Mouse (Mus musculus) ES-CJ7 (cell line): Measurements from ENCODE around the gene Tpsab1.

Experiments
- DNase-seq: peaks from one replicate; pipeline ENCODE4 v3.0.0; 2011; ENCODE audit warnings: low read depth, low spot score

Gene Tpsab1

GRCm38 (mm10) chr17:25345462-25345861 lies at the start of gene Tpsab1:
Gene Tpsab1 (minus strand): TSS chr17:25345562.
- DNase-seq: no peak

DNA sequence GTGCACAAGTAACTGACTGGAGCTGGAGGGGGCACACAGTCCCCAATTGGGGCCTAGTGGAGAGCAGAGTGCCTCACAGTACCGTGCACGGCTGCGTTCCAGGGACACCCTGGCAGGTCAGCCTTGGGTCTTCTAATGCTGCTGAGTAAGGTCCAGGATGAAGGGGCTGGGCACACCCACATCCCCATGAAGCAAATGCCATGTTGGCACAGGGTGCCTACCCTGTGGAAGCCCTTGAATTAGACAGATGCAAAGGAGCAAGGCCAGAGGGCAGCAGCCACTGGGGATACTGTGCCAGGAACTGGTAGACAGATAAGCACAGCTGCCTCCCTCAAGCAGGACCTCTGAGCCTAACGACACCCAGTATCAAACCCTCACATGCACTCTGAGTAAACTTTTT lies 49.2 kb upstream of the Tpsab1 start:
- DNase-seq: no peak

DNA sequence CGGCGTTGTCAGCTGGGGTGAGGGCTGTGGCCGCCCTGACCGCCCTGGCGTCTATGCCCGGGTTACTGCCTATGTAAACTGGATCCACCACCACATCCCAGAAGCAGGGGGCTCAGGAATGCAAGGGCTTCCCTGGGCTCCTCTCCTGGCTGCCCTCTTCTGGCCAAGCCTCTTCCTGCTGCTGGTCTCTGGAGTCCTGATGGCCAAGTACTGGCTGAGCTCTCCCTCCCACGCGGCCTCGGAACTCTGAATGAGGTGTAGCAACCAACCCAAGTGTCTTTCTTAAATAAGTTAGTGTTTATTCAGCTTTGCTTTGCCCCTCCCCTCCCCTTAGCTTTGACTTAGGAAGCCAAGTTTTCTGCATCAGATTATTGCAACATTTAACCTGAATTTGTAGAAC lies 28.6 kb upstream of the Tpsab1 start:
- DNase-seq: peak; percentile 34

- no peak for DNase-seq
Measured at GRCm38 (mm10) chr17:25372491-25372890, 27.1 kb upstream of the Tpsab1 start.

DNA sequence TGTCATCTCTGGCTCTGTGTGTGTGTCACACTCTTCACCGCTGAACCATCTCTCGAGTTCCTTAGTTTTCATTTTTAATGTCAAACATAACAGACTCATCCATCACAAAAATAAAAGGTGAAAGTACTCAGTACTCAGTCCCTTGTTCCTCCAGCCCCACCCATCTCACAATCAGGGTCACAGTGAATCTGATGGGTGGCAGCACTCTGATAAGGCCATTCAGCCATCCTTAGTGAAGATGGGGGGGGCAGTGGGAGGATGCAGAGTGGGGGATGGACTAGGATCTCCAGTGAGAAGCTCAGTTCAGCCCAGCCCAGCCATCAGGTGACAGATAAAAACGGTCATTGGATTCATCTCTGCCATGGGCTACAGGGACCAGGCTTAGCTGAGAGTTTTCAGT lies 23.6 kb upstream of the Tpsab1 start, which contains the start of gene Tpsg1:
Gene Tpsg1, plus strand, starts transcription at position 301 of the 400 bp plus-strand sequence.
- no peak for DNase-seq

- no peak for DNase-seq
Measured at GRCm38 (mm10) chr17:25366005-25366404, 20.6 kb upstream of the Tpsab1 start, which contains the start of gene Tpsb2. Gene Tpsb2 (plus strand): TSS chr17:25366305.

GRCm38 (mm10) chr17:25363726-25364125 lies 18.4 kb upstream of the Tpsab1 start:
- peak; percentile 57 for DNase-seq

GRCm38 (mm10) chr17:25361291-25361690 lies 15.9 kb upstream of the Tpsab1 start:
- no peak for DNase-seq

- DNase-seq: no peak
Measured at GRCm38 (mm10) chr17:25341490-25341889, 3.9 kb downstream of the Tpsab1 start.

DNA sequence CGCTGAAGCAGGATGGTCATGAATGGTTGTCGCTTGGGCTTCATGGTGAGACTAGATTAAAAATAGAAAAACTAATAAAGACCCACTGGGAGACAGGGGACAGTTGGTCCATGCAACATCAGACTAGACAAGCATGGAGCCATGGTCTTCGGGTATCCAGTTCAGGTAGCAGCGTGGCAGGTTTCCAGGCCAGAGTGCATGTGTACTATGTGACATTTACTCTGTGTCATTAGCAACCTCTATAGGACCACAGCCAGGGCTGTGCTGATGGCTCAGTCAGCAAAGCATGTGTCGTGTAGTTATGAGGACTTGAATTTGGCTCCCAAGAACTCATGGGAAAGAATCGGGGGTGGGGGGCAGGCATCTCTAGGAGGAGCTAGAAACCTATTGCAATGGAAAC lies 5.4 kb downstream of the Tpsab1 start:
- no peak for DNase-seq

GRCm38 (mm10) chr17:25338218-25338617 lies 7.1 kb downstream of the Tpsab1 start:
- no peak for DNase-seq

DNA sequence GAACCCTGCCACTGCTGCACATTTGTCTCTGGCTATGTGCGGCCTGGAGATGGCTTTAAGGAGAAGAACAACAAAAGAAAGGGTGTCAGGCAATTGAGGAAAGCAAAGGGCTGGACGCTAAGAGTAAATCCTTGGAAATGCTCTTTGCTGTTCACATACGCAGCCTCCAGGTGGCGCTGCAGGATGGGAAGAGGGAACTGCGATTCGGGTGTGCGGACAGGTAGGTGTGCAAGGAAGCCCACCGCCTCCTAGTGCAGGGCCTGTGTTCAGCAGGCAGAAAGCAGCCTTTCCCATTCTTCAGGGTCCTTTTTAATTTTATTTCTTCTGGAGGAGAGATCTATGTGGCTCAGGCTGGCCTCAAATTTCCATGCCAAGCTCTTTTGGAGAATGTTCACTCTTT lies 11.4 kb downstream of the Tpsab1 start:
- peak; percentile 83 for DNase-seq

DNA sequence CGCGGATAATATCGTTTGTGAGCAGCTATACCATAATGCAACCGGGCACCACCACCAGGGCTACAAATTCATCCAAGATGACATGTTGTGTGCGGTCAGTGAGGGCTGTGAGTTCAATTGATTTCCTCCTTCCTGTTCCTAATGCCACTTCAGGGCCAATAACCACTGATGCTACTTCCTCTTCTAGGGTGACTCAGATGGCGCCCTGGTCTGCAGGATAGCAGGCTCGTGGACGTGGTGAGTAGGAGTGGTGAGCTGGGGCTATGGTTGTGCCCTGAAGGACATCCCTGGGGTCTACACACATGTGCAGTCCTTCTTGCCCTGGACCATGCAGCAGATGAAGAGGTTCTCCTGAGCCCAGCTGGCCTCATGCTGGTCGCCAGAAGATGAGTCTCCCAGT lies 13.0 kb downstream of the Tpsab1 start:
- no peak for DNase-seq

GRCm38 (mm10) chr17:25322930-25323329 lies 22.4 kb downstream of the Tpsab1 start:
- DNase-seq: no peak

DNA sequence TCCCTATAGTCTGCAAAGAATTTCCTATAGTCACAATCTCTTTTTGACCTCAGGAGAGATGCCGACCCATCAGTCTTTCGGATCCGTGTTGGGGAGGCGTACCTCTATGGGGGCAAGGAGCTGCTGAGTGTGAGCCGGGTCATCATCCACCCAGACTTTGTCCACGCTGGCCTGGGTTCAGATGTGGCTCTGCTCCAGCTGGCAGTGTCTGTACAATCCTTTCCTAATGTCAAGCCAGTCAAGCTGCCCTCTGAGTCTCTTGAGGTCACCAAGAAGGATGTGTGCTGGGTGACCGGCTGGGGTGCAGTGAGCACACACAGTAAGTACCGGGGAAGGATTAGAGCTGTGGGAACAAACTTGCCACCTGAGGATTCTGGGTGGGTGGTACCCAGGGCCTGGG lies 24.5 kb downstream of the Tpsab1 start:
- DNase-seq: no peak

DNA sequence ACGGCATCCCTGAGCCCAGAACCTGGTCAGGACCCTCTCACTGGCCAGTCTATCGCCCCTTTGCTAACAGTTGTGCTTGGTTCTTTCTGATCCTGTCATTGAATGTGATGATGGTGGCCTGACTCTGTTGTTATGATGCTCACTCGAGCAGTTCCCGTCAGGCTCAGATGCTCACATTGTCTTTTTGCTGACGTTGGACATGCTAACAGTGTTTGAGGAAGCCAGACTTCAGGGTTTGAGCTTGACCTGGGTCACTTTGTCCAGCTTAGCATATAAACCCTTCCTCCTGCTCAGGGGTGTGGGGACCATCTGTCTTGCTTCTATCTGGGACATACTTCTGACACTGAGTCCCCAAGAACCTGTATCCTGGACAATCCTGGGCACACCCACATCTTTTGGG lies 27.0 kb downstream of the Tpsab1 start, which contains the start of gene Prss29:
Gene Prss29, plus strand, starts transcription at position 301 of the 400 bp plus-strand sequence.
- no peak for DNase-seq

- no peak for DNase-seq
Measured at GRCm38 (mm10) chr17:25308346-25308745, 37.0 kb downstream of the Tpsab1 start, which contains the start of gene Prss28. Gene Prss28 (plus strand): TSS chr17:25308646.

GRCm38 (mm10) chr17:25298094-25298493 lies 47.3 kb downstream of the Tpsab1 start, which contains the start of gene Prss34:
Gene Prss34 (plus strand): TSS chr17:25298394.
- DNase-seq: no peak

DNA sequence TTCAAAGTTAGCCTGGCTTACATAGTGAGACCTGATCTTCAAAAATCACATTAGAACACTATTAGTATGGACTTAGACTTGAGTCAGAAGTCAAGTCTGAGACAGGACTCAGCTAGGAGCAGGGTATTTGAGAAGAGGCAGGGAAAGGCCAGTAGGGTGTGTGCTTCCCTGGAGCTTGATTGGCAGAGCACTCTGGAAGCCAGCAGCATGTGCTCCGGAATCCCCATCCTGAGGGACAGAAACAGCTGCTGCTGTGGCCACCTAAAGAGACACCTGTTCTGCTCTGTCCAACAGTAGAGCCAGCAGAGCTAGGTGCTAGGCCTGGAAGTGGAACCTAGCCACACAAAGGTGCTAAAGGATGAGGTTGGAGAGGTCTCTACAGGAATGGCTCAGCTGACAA lies 51.3 kb downstream of the Tpsab1 start:
- no peak for DNase-seq

- no peak for DNase-seq
Measured at GRCm38 (mm10) chr17:25293495-25293894, 51.9 kb downstream of the Tpsab1 start.
